Mouse (Mus musculus) ovary, adult 18-20 months (tissue): ENCODE data around the gene Xpnpep2.

Source experiments
- DNase-seq: peaks from one replicate; pipeline ENCODE4 v3.0.0; 2022; ENCODE audit warnings: low spot score, mixed read lengths

Gene Xpnpep2

GRCm38 (mm10) chrX:48108394-48109315 lies at the start of gene Xpnpep2:
Gene Xpnpep2, plus strand, starts transcription at chrX:48108725.
- DNase-seq = no peak

- no peak for DNase-seq
Measured at GRCm38 (mm10) chrX:48062481-48062880, 46.0 kb upstream of the Xpnpep2 start.

GRCm38 (mm10) chrX:48064166-48064853 lies 44.2 kb upstream of the Xpnpep2 start:
- no peak for DNase-seq

- no peak for DNase-seq
Measured at GRCm38 (mm10) chrX:48066891-48067290, 41.6 kb upstream of the Xpnpep2 start.

GRCm38 (mm10) chrX:48071961-48072360 lies 36.6 kb upstream of the Xpnpep2 start:
- no peak for DNase-seq

GRCm38 (mm10) chrX:48072401-48072800 lies 36.1 kb upstream of the Xpnpep2 start:
- no peak for DNase-seq

- no peak for DNase-seq
Measured at GRCm38 (mm10) chrX:48074691-48075090, 33.8 kb upstream of the Xpnpep2 start.

GRCm38 (mm10) chrX:48076806-48077425 lies 31.6 kb upstream of the Xpnpep2 start:
- no peak for DNase-seq

- peak; percentile 28 for DNase-seq
Measured at GRCm38 (mm10) chrX:48082364-48082763, 26.2 kb upstream of the Xpnpep2 start.

- no peak for DNase-seq
Measured at GRCm38 (mm10) chrX:48092129-48092528, 16.4 kb upstream of the Xpnpep2 start.

- no peak for DNase-seq
Measured at GRCm38 (mm10) chrX:48093555-48093954, 15.0 kb upstream of the Xpnpep2 start.

GRCm38 (mm10) chrX:48094658-48095057 lies 13.9 kb upstream of the Xpnpep2 start:
- no peak for DNase-seq

GRCm38 (mm10) chrX:48096580-48096979 lies 11.9 kb upstream of the Xpnpep2 start:
- DNase-seq = no peak

- DNase-seq = no peak
Measured at GRCm38 (mm10) chrX:48098470-48099129, 9.9 kb upstream of the Xpnpep2 start.

GRCm38 (mm10) chrX:48099871-48100270 lies 8.7 kb upstream of the Xpnpep2 start:
- no peak for DNase-seq

- no peak for DNase-seq
Measured at GRCm38 (mm10) chrX:48103256-48103655, 5.3 kb upstream of the Xpnpep2 start.

- DNase-seq = no peak
Measured at GRCm38 (mm10) chrX:48104736-48105441, 3.6 kb upstream of the Xpnpep2 start.

GRCm38 (mm10) chrX:48106226-48106625 lies 2.3 kb upstream of the Xpnpep2 start:
- peak; percentile 31 for DNase-seq

- no peak for DNase-seq
Measured at GRCm38 (mm10) chrX:48109316-48109655, 761 bp downstream of the Xpnpep2 start.

GRCm38 (mm10) chrX:48119294-48119693 lies 10.8 kb downstream of the Xpnpep2 start:
- no peak for DNase-seq
